Comparison of ENCODE assay signal across 11 mouse cellular contexts in the genomic region with DNA sequence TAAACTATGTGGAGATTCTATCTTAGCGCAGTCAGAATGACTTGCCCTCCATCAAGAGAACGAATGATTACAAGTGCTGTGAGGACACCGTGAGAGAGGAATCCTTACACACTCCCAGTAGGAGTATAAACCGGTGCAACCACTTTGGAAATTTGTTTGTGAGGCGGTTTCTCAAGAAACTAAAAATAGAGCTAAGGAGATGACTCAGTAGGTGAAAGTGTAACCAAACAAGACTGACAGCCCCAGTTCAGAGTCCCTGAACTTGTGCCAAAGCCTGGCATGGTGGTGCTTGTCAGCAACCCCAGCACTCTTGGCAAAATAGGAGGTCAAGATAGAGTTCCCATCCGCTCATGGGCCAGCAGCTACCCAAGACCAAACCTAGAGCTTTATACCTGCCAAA. TPM values are rescaled to one million over a fixed set of nuclear protein-coding genes. Genes with fewer than 3 reads are reported as not detected.
DNase-seq lines count a peak whose midpoint lies in the region; ATAC-seq and TF ChIP-seq lines count a peak whose summit lies in the region.
"Had no signal": no experiment of that assay in that cellular context is flagged by ENCODE, and none has a peak within 500 bp of the region (broad histone marks: within the 10 kb centered on the region; RNA-seq: fewer than 3 reads in every experiment).

No protein-coding gene starts in this region.

- H3K27me3 ChIP-seq in kidney, adult 2 months (replicated peaks; ENCODE audit: control insufficient read depth, insufficient read depth, low read length) = no peaks in the 10 kb centered on the region
- no peaks in the 10 kb centered on the region for H3K27me3 ChIP-seq in kidney, embryonic 16.5 days (ENCODE audit: insufficient read depth, low read length)
- no peaks in the 10 kb centered on the region for H3K27me3 ChIP-seq in midbrain, embryonic 14.5 days (ENCODE audit: control insufficient read depth, insufficient read depth, low read length)
- H3K27me3 ChIP-seq in neural tube, embryonic 15.5 days (replicated peaks) = no peaks in the 10 kb centered on the region
- H3K27me3 ChIP-seq: limb, embryonic 13.5 days; midbrain, embryonic 12.5 days had no signal

- WGBS in kidney, adult 2 months = 33% methylated on average over 6 of the region's 6 CpGs
- whole genome bisulfite sequencing in kidney, embryonic 16.5 days = 73% methylated on average over 6 of the region's 6 CpGs
- WGBS in midbrain, embryonic 14.5 days = 89% methylated on average over 6 of the region's 6 CpGs
- 83% methylated on average over 6 of the region's 6 CpGs for WGBS in neural tube, embryonic 15.5 days

- no peak for TF ChIP-seq POLR2A in kidney, adult 2 months (IDR thresholded peaks at IDR 0.05; ENCODE audit: low read depth, low read length)

- no peak for TF ChIP-seq CTCF in kidney, adult 2 months (conservative IDR thresholded peaks at IDR 0.05; ENCODE audit: insufficient read depth, insufficient read length, low read depth, low read length)

- DNase-seq in kidney, adult 2 months = peak; percentile 92
- peak; percentile 87 for DNase-seq in adrenal gland, adult 2 months
- peak; percentile 38 for DNase-seq in heart, adult 8-10 months (ENCODE audit: low spot score)
- peak; percentile 86 for DNase-seq in lung, postnatal 36 days
- DNase-seq in spleen, postnatal 4 days (ENCODE audit: low spot score in 2 of 2) = no peak
- DNase-seq in midbrain, embryonic 14.5 days = no peak

- no peak for ATAC-seq in kidney, embryonic 16.5 days (ENCODE audit: low FRiP score, low TSS enrichment)
- no peak for ATAC-seq in midbrain, embryonic 14.5 days (ENCODE audit: low FRiP score, low TSS enrichment)
- ATAC-seq in neural tube, embryonic 15.5 days (ENCODE audit: low FRiP score) = no peak

- H3K9ac ChIP-seq in kidney, embryonic 16.5 days (replicated peaks; ENCODE audit: low read length) = no peak overlapping the region
- H3K9ac ChIP-seq in midbrain, embryonic 14.5 days (replicated peaks; ENCODE audit: low read length) = no peak overlapping the region
- H3K9ac ChIP-seq in neural tube, embryonic 15.5 days (replicated peaks) = no peak overlapping the region
- H3K9ac ChIP-seq: limb, embryonic 13.5 days; midbrain, embryonic 12.5 days had no signal

- no peak overlapping the region for H3K4me3 ChIP-seq in kidney, adult 2 months (ENCODE audit: insufficient read depth, low read depth, low read length)
- H3K4me3 ChIP-seq in kidney, embryonic 16.5 days (ENCODE audit: low read length) = no peak overlapping the region
- H3K4me3 ChIP-seq in midbrain, embryonic 14.5 days (replicated peaks; ENCODE audit: low read depth, low read length) = no peak overlapping the region
- H3K4me3 ChIP-seq in neural tube, embryonic 15.5 days (replicated peaks) = no peak overlapping the region
- H3K4me3 ChIP-seq: limb, embryonic 13.5 days; midbrain, embryonic 12.5 days had no signal

- H3K4me2 ChIP-seq in kidney, embryonic 16.5 days (replicated peaks; ENCODE audit: low read depth, low read length) = no peak overlapping the region
- H3K4me2 ChIP-seq in midbrain, embryonic 14.5 days (ENCODE audit: low read length) = no peak overlapping the region
- H3K4me2 ChIP-seq in neural tube, embryonic 15.5 days = no peak overlapping the region
- H3K4me2 ChIP-seq: limb, embryonic 13.5 days; midbrain, embryonic 12.5 days had no signal

- no peaks in the 10 kb centered on the region for H3K4me1 ChIP-seq in kidney, adult 2 months (ENCODE audit: control insufficient read depth, insufficient read depth, low read length)
- H3K4me1 ChIP-seq in kidney, embryonic 16.5 days (ENCODE audit: insufficient read depth, low read length) = no peaks in the 10 kb centered on the region
- H3K4me1 ChIP-seq in midbrain, embryonic 14.5 days (ENCODE audit: control insufficient read depth, insufficient read depth, low read length) = no peaks in the 10 kb centered on the region
- no peaks in the 10 kb centered on the region for H3K4me1 ChIP-seq in neural tube, embryonic 15.5 days
- H3K4me1 ChIP-seq: midbrain, embryonic 12.5 days had no signal

- H3K27ac ChIP-seq in kidney, adult 2 months (ENCODE audit: insufficient read depth, low read depth, low read length) = peak overlapping the region; percentile 70; the same call in 1 of the 2 replicates
- no peak overlapping the region for H3K27ac ChIP-seq in kidney, embryonic 16.5 days (ENCODE audit: low read length)
- no peak overlapping the region for H3K27ac ChIP-seq in midbrain, embryonic 14.5 days (replicated peaks; ENCODE audit: low read depth, low read length)
- H3K27ac ChIP-seq in neural tube, embryonic 15.5 days (replicated peaks) = no peak overlapping the region
- H3K27ac ChIP-seq: limb, embryonic 13.5 days; midbrain, embryonic 12.5 days had no signal

- no peaks in the 10 kb centered on the region for H3K9me3 ChIP-seq in kidney, embryonic 16.5 days (ENCODE audit: low read length)
- H3K9me3 ChIP-seq in midbrain, embryonic 14.5 days (ENCODE audit: control insufficient read depth, low read length) = no peaks in the 10 kb centered on the region
- H3K9me3 ChIP-seq in neural tube, embryonic 15.5 days (replicated peaks) = no peaks in the 10 kb centered on the region
- H3K9me3 ChIP-seq: G1E; limb, embryonic 13.5 days; midbrain, embryonic 12.5 days had no signal

- no peaks in the 10 kb centered on the region for H3K36me3 ChIP-seq in kidney, adult 2 months (ENCODE audit: control insufficient read depth, insufficient read depth, low read length)
- H3K36me3 ChIP-seq in kidney, embryonic 16.5 days (ENCODE audit: insufficient read depth, low read length) = no peaks in the 10 kb centered on the region
- H3K36me3 ChIP-seq in midbrain, embryonic 14.5 days (ENCODE audit: control insufficient read depth, insufficient read depth, low read length) = no peaks in the 10 kb centered on the region
- H3K36me3 ChIP-seq in neural tube, embryonic 15.5 days = no peaks in the 10 kb centered on the region
- H3K36me3 ChIP-seq: G1E; limb, embryonic 13.5 days; midbrain, embryonic 12.5 days had no signal

RNA-seq across cellular contexts. Expression of a gene that starts 5.4 kb away (rescaled TPM):
- polyA plus RNA-seq in kidney, adult 2 months (2012; rRNA removed) = 0.11 and 0.19 TPM in 2 replicates
- 0.17 and 0.28 TPM in 2 replicates for polyA plus RNA-seq in kidney, embryonic 16.5 days (2015; fragmentation: Nextera tagmentation; extraction: Ambion mirVana)
- under 1 TPM; 0.37 to 0.38 TPM for total RNA-seq in adrenal gland, adult 2 months (2021)
- not detected in 2 replicates for polyA plus RNA-seq in adrenal gland, adult 2 months (2012; rRNA removed)
- total RNA-seq in heart, adult 8-10 months (2022) = under 1 TPM in 1 of 4 experiments, not detected in 3; 0.17 TPM
- polyA plus RNA-seq in midbrain, embryonic 14.5 days (2014; fragmentation: Nextera tagmentation; extraction: Ambion mirVana) = not detected in 2 replicates
- polyA plus RNA-seq in neural tube, embryonic 15.5 days (2015; fragmentation: Nextera tagmentation; extraction: Ambion mirVana) = 0.68 TPM in 1 of 2 replicates, not detected in the other
- polyA plus RNA-seq: G1E had no signal

RNA-seq across cellular contexts. Expression of a gene that starts 20.8 kb away (rescaled TPM):
- polyA plus RNA-seq in kidney, adult 2 months (2012; rRNA removed) = 24.8 and 25.2 TPM in 2 replicates
- 13.7 and 15.8 TPM in 2 replicates for polyA plus RNA-seq in kidney, embryonic 16.5 days (2015; fragmentation: Nextera tagmentation; extraction: Ambion mirVana)
- total RNA-seq in adrenal gland, adult 2 months (2021) = 10 to 100 TPM; 48.6 to 63.2 TPM
- polyA plus RNA-seq in adrenal gland, adult 2 months (2012; rRNA removed) = 31.4 and 36.7 TPM in 2 replicates
- 10 to 100 TPM; 13.0 to 16.0 (median 13.4) TPM for total RNA-seq in heart, adult 8-10 months (2022)
- 41.3 and 49.2 TPM in 2 replicates for polyA plus RNA-seq in midbrain, embryonic 14.5 days (2014; fragmentation: Nextera tagmentation; extraction: Ambion mirVana)
- polyA plus RNA-seq in neural tube, embryonic 15.5 days (2015; fragmentation: Nextera tagmentation; extraction: Ambion mirVana) = 50.2 and 52.0 TPM in 2 replicates

Comparison
In these comparisons a context has a peak if more than half of its experiments do, and no peak if none do; other contexts are left out.
1. DNase-seq: peak in kidney, adult 2 months (single experiment), adrenal gland, adult 2 months (single experiment), heart, adult 8-10 months (single experiment) and lung, postnatal 36 days (single experiment); none in spleen, postnatal 4 days (0 of 2) and midbrain, embryonic 14.5 days (single experiment).